Mouse (Mus musculus) liver, embryonic 13.5 days (tissue): ENCODE results near the gene Usp47. TPM values are rescaled to one million over a fixed set of nuclear protein-coding genes. Genes with fewer than 3 reads are reported as not detected.

ENCODE experiments used
- ATAC-seq: fragments of 200-750 bp; cut with Nextera tagmentation; 2 replicates; pipeline ENCODE4 v1.8.0; 2017; ENCODE audit warnings: low read depth, mild to moderate bottlenecking, moderate number of reproducible peaks, moderate library complexity
- DNase-seq: peaks from one replicate; pipeline ENCODE4 v3.0.0; 2022
- H3K27ac ChIP-seq: fragments of 300-500 bp; sonication (generic); 2 replicates; pipeline ENCODE4 v1.5.1; 2015; ENCODE audit warnings: moderate library complexity, mild to moderate bottlenecking, inconsistent platforms
- H3K27me3 ChIP-seq: fragments of 300-500 bp; sonication (generic); 2 replicates; pipeline ENCODE4 v1.6.1; 2015; ENCODE audit warnings: mild to moderate bottlenecking, inconsistent platforms
- H3K36me3 ChIP-seq: fragments of 300-500 bp; sonication (generic); 2 replicates; pipeline ENCODE4 v1.6.1; 2015; ENCODE audit warnings: mild to moderate bottlenecking, inconsistent platforms
- H3K4me1 ChIP-seq: fragments of 300-500 bp; sonication (generic); replicated peaks from 2 replicates; pipeline ENCODE4 v1.6.1; 2015; ENCODE audit warnings: inconsistent platforms
- H3K4me2 ChIP-seq: fragments of 300-500 bp; sonication (generic); 2 replicates; pipeline ENCODE4 v1.6.1; 2015; ENCODE audit warnings: inconsistent platforms, mild to moderate bottlenecking, moderate library complexity
- H3K4me3 ChIP-seq: fragments of 300-500 bp; sonication (generic); replicated peaks from 2 replicates; pipeline ENCODE4 v1.5.1; 2015; ENCODE audit warnings: mild to moderate bottlenecking, inconsistent platforms
- H3K9ac ChIP-seq: fragments of 300-500 bp; sonication (generic); 2 replicates; pipeline ENCODE4 v1.6.1; 2015; ENCODE audit warnings: mild to moderate bottlenecking, inconsistent platforms
- H3K9me3 ChIP-seq: fragments of 300-500 bp; sonication (generic); replicated peaks from 2 replicates; pipeline ENCODE4 v1.6.1; 2016; ENCODE audit warnings: inconsistent platforms
- WGBS: fragments of 180-500 bp; shearing (Covaris S2); methylation state at CpG from one replicate; pipeline ENCODE4 v1.1.7; 2015; ENCODE audit not compliant: insufficient replicate concordance; 5-methylcytosine and 5-hydroxymethylcytosine counted together
- polyA plus RNA-seq: library from polyadenylated mRNA; unstranded; fragments of >200 nt; fragmentation: Nextera tagmentation; extraction: Ambion mirVana; gene quantifications from 2 replicates; pipeline ENCODE4 v1.2.1, GENCODE M21; 2015

Gene Usp47
- polyA plus RNA-seq, 1 experiment from 2014 or later, result 20.4 TPM

DNA sequence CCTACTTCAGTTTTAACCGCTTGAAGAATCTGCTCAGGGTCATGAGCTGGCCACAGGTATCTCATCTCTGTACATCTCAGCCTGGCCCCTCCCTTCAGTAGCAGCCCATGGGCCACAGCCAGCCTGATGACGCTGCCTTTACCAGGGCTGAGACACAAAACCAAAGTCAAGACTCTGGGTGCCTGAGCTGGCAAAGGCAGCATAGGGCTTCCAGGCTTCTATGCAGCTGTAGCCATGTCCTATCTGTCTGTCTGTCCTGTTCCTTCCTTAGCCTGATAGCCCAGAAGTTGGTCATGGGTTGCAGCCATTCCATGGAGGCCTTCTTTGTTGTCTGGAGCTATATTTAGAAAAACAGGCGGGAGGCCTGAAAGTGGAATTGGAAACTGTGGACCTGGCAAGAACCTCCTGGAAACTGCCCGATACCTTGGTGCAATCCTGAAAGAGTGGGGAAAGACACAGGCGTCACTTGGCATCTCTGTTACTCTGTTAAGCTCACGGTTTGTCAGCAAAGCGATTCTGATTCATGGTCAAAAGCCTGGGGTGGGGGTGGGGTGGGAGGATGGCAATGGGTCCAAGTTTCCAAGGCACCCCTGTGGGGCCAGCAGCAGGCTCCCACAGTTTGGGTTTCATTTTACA is 102.4 kb downstream of the Usp47 start:
- no peaks in the 10 kb centered on the region for H3K36me3 ChIP-seq
- ATAC-seq, result no peak
- no peak overlapping the region for H3K9ac ChIP-seq
- no peaks in the 10 kb centered on the region for H3K27me3 ChIP-seq
- no peak overlapping the region for H3K4me2 ChIP-seq
- H3K27ac ChIP-seq, result no peak overlapping the region
- no peaks in the 10 kb centered on the region for H3K9me3 ChIP-seq
- H3K4me1 ChIP-seq, result 0 out of 2 replicates have a peak, but pooled peaks cover 8% of the 10 kb centered on the region
- no peak overlapping the region for H3K4me3 ChIP-seq
- 65% methylated on average over 7 of the region's 7 CpGs for WGBS
- DNase-seq, result no peak

DNA sequence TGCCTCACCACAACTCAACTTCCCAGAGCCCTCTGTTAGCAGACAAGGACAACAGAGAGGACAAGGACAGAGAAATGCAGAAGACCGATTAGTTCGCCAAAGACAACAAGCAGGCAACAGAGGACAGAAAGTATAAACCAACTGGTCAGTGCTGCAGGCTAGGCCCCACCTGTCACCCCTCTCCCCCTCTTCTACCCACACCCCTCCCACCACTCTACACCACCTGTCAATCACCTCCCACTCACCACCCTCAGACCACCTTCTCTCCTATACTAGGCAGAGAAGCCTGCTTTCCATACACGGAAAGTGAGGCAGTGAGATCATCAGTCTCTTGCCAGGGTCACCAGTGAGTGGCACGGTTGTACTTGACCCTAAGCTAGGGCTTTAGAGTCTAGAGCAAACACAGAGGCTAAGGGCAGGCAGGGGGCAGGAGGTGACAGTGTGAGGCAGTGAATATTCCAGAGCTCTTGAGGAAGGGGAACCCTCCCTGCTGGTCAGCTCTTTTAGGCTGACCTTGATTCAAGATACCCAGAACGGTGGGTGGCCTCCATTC is 103.9 kb downstream of the Usp47 start:
- H3K36me3 ChIP-seq, result no peaks in the 10 kb centered on the region
- H3K9me3 ChIP-seq, result no peaks in the 10 kb centered on the region
- H3K4me3 ChIP-seq, result no peak overlapping the region
- H3K27ac ChIP-seq, result no peak overlapping the region
- ATAC-seq, result no peak
- WGBS, result 62% methylated on average over 5 of the region's 5 CpGs
- H3K9ac ChIP-seq, result no peak overlapping the region
- DNase-seq, result no peak
- no peaks in the 10 kb centered on the region for H3K27me3 ChIP-seq
- 0 out of 2 replicates have a peak, but pooled peaks cover 8% of the 10 kb centered on the region for H3K4me1 ChIP-seq
- H3K4me2 ChIP-seq, result no peak overlapping the region

DNA sequence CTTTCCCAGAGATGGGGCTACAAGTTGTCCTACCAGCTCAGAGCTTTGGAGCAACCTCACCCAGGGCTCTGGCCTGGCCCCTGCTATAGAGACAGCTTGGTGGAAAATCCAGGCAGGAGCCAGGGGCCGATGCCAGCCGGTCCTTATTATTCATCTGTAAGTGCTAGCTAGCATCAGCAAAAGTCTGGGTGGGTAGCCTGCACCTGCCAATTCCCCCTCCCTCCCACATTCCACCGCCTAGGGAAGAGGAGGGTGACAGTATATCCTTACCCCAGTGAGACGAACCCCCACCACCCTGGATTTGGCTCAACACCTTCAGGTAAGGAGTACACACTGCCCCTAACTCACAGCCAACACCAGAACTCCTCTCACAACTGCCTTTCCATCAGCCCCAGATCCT is 104.7 kb downstream of the Usp47 start:
- WGBS, result 61% methylated on average over 4 of the region's 4 CpGs

DNA sequence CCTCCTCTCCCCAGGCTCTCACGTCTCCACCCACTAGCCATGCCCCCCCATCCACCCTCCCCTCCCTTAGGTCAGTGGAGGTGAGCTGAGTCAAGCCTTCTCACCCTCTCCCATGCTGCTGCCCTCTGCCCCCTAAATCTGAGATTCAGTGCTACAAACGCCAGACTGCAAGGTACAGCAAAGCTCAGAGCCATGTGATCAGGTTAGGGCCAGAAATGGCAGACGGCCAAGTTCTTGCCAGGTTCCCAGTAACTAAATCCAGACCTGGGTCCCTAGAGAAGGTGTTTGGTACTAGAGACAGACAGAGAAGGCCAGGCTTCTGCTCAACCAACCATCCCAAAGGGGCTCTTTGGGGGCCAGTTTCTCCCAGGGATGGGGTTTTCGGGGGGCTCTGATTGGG is 105.5 kb downstream of the Usp47 start:
- H3K4me2 ChIP-seq, result no peak overlapping the region

More for the DNA sequence above, 104.7 kb downstream of the Usp47 start:
- Histone ChIP-seq H3K27me3 (no peaks in the 10 kb centered on the region), H3K4me2 (no peak overlapping the region), H3K4me3 (no peak overlapping the region), H3K9ac (no peak overlapping the region), H3K9me3 (no peaks in the 10 kb centered on the region), H3K27ac (no peak overlapping the region), H3K4me1 (0 out of 2 replicates have a peak, but pooled peaks cover 8% of the 10 kb centered on the region), H3K36me3 (no peaks in the 10 kb centered on the region)
- ATAC-seq, result no peak
- DNase-seq, result no peak

DNA sequence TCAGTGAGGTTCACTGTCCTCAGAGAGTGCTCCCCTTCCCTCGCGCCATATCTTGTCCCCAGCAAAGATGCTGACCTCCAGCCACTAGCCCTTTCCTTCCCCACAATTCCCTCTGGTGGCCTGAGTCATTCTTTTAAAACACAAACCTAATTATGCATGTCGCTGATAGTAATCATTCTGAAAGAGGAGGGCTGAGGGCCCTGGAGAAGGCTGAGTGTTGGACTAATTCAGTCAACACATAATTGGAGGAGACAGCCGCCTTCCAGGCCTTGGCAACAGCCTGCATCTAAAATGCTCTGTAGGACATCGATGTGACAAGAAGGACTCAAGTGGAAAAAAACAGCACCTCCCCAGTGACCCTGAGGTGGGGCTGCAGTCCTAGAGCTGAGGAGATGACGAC is 106.5 kb downstream of the Usp47 start:
- DNase-seq (no peak), ATAC-seq (no peak)
- no peak overlapping the region for H3K4me2 ChIP-seq
- no peaks in the 10 kb centered on the region for H3K27me3 ChIP-seq
- no peaks in the 10 kb centered on the region for H3K9me3 ChIP-seq
- H3K36me3 ChIP-seq, result no peaks in the 10 kb centered on the region
- 73% methylated on average over 6 of the region's 6 CpGs for WGBS
- H3K27ac ChIP-seq, result no peak overlapping the region
- no peak overlapping the region for H3K4me3 ChIP-seq
- no peak overlapping the region for H3K9ac ChIP-seq
- 0 out of 2 replicates have a peak, but pooled peaks cover 8% of the 10 kb centered on the region for H3K4me1 ChIP-seq

More for the DNA sequence above, 105.5 kb downstream of the Usp47 start:
- 46% methylated on average over 4 of the region's 4 CpGs for WGBS
- peak; percentile 45; the same call in 1 of the 2 replicates for ATAC-seq
- DNase-seq, result no peak
- Histone ChIP-seq H3K27me3 (no peaks in the 10 kb centered on the region), H3K4me1 (0 out of 2 replicates have a peak, but pooled peaks cover 8% of the 10 kb centered on the region), H3K9ac (no peak overlapping the region), H3K9me3 (no peaks in the 10 kb centered on the region), H3K27ac (no peak overlapping the region), H3K36me3 (no peaks in the 10 kb centered on the region), H3K4me3 (no peak overlapping the region)

DNA sequence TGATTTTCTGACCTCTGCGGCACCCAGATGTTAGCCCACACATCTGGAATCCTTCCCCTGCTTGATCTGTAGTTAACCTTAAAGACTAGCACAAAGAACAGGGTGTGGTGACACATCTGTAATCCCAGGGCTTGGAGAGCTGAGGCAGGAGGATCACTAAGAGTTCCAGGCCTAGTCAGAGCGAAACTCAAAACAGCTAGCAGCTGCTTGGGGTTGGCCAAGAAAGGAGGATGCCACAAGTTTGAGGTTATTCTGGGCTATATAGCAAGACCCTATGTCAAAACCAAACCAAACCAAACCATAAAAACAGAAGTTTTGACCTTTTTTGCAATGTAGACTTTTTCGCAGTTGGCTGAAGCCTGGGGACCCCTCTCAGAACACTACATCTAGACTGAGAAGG is 107.4 kb downstream of the Usp47 start:
- 83% methylated on average over 3 of the region's 3 CpGs for WGBS
- Histone ChIP-seq H3K27ac (no peak overlapping the region), H3K4me1 (0 out of 2 replicates have a peak, but pooled peaks cover 8% of the 10 kb centered on the region)

DNA sequence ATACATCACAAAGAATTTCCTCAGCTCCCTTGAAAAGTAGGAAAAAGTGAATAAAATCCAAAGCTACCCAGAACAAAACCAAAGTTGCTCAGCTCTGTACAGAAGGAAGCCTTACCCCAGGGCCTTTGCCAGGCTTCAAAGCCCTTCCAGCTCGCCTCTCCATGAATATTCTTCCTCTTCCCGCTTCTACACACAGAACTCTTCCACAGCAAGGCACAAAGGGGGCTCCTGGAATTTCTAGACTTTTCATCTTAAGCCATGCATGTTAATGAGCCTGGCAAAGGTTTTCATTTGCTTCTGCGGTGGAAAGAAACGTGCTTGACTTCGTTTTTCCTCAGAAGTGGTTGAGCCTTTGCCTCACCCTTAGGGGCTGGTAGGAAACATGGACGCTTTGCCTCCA is 108.7 kb downstream of the Usp47 start:
- DNase-seq, result no peak
- no peak overlapping the region for H3K9ac ChIP-seq
- ATAC-seq, result no peak
- no peak overlapping the region for H3K4me3 ChIP-seq
- no peak overlapping the region for H3K27ac ChIP-seq
- no peaks in the 10 kb centered on the region for H3K36me3 ChIP-seq
- H3K9me3 ChIP-seq, result no peaks in the 10 kb centered on the region
- H3K4me1 ChIP-seq, result 0 out of 2 replicates have a peak, but pooled peaks cover 8% of the 10 kb centered on the region
- WGBS, result 60% methylated on average over 6 of the region's 6 CpGs
- H3K4me2 ChIP-seq, result no peak overlapping the region
- H3K27me3 ChIP-seq, result no peaks in the 10 kb centered on the region

More for the DNA sequence above, 107.4 kb downstream of the Usp47 start:
- no peak overlapping the region for H3K4me3 ChIP-seq
- no peak overlapping the region for H3K4me2 ChIP-seq
- H3K27me3 ChIP-seq, result no peaks in the 10 kb centered on the region
- ATAC-seq (no peak), DNase-seq (no peak)
- no peaks in the 10 kb centered on the region for H3K9me3 ChIP-seq
- H3K9ac ChIP-seq, result no peak overlapping the region
- H3K36me3 ChIP-seq, result no peaks in the 10 kb centered on the region

DNA sequence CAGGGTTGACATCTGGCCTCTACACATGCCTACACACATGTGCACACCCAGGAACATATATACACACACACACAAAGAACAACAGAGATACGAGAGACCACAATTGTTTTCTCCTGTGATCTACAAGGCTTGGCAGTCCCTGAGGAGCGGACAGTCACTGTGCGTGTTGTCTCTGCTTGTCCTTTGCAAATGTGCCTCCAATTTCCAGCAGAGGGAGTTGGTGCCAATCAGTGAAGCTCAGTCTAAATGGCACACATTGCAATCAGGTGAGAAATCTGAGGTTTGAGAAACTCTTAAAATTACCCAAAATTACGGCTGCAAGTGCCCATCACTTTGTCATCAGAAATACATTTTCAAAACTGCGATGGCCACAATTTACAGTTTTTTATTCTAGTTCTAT is 110.0 kb downstream of the Usp47 start:
- Histone ChIP-seq H3K4me2 (no peak overlapping the region), H3K27me3 (no peaks in the 10 kb centered on the region), H3K9me3 (no peaks in the 10 kb centered on the region), H3K4me1 (0 out of 2 replicates have a peak, but pooled peaks cover 5% of the 10 kb centered on the region), H3K27ac (no peak overlapping the region), H3K4me3 (no peak overlapping the region), H3K9ac (no peak overlapping the region), H3K36me3 (no peaks in the 10 kb centered on the region)
- ATAC-seq (no peak), DNase-seq (no peak)
- 83% methylated on average over 5 of the region's 5 CpGs for WGBS

DNA sequence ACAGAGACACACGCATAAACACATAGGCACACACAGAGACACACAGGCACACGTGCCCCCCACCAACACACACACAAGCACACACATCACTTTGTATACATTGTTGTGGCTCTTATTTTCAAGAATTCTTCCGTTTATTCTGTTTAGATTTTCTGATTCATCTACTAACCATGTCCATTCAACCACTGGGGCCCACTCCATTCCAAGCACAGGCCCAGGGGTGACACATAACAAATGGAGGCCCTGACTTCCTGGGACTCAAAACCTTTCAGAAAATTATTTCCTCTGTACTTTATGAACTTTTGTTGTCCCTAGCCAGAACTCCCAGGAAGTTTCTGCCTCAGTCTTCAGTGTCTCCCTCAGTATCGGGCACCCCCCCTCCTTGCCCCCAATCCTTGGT is 111.9 kb downstream of the Usp47 start:
- no peaks in the 10 kb centered on the region for H3K9me3 ChIP-seq
- H3K4me1 ChIP-seq, result no peaks in the 10 kb centered on the region
- WGBS, result 69% methylated on average over 4 of the region's 4 CpGs
- no peaks in the 10 kb centered on the region for H3K36me3 ChIP-seq
- no peak overlapping the region for H3K4me3 ChIP-seq
- no peak overlapping the region for H3K27ac ChIP-seq
- no peaks in the 10 kb centered on the region for H3K27me3 ChIP-seq
- no peak overlapping the region for H3K9ac ChIP-seq
- no peak for DNase-seq
- no peak overlapping the region for H3K4me2 ChIP-seq
- ATAC-seq, result no peak

DNA sequence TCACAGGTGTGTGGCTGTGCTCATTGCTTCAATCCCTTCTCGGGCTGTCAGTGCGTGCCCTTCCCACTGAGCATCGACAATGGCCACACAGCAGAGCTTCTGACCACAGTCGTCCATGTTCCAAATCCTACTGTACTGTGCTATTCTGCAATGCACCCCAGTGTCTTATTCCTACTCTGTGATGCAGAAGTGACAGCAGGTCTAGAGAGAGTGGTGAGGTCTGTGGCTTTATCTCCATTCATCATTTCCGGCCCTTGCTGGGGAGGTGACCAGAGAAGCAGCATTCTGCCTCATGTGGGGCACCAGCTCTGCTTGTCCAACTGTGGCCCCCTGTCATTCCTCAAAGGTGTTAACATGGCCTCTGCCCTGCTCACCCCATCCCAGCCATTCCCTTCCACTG is 113.2 kb downstream of the Usp47 start:
- H3K27ac ChIP-seq, result no peak overlapping the region
- no peaks in the 10 kb centered on the region for H3K27me3 ChIP-seq
- no peaks in the 10 kb centered on the region for H3K36me3 ChIP-seq
- no peak overlapping the region for H3K4me3 ChIP-seq
- H3K4me1 ChIP-seq, result no peaks in the 10 kb centered on the region
- ATAC-seq (no peak), DNase-seq (no peak)
- no peak overlapping the region for H3K9ac ChIP-seq
- 71% methylated on average over 5 of the region's 5 CpGs for WGBS
- no peaks in the 10 kb centered on the region for H3K9me3 ChIP-seq
- H3K4me2 ChIP-seq, result no peak overlapping the region

DNA sequence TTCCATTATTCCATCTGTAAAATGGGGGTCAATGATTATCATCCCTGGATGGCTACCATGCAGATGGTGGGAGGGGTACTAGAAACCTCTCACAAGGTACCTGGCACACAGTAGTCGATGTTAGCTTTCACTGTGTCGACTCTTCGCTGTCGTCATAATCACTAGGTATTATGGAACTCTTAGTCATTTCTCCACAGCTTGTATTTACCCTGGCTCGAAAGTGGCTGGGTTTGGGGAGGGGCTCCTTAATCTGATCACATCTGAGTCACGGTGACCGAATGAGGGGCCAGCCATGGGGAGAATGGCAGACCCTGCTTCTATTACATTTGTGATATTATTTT is 114.8 kb downstream of the Usp47 start:
- no peaks in the 10 kb centered on the region for H3K36me3 ChIP-seq
- no peaks in the 10 kb centered on the region for H3K27me3 ChIP-seq
- H3K4me2 ChIP-seq, result no peak overlapping the region
- no peak overlapping the region for H3K4me3 ChIP-seq
- no peak for DNase-seq
- ATAC-seq, result no peak
- no peak overlapping the region for H3K9ac ChIP-seq
- WGBS, result 71% methylated on average over 7 of the region's 7 CpGs
- no peak overlapping the region for H3K27ac ChIP-seq
- no peaks in the 10 kb centered on the region for H3K4me1 ChIP-seq
- H3K9me3 ChIP-seq, result no peaks in the 10 kb centered on the region
